Mouse (Mus musculus): Measurements from ENCODE around the gene Mgarp. TPM values are rescaled to one million over a fixed set of nuclear protein-coding genes. Genes with fewer than 3 reads are reported as not detected.
"Not testable (repeated sequence)": the region's sequence is repeated elsewhere in the genome, so short reads cannot be mapped to it uniquely, and the experiment has no call there.

Mgarp gene
- polyA plus RNA-seq, 1 experiment, result 0.70 TPM

DNA sequence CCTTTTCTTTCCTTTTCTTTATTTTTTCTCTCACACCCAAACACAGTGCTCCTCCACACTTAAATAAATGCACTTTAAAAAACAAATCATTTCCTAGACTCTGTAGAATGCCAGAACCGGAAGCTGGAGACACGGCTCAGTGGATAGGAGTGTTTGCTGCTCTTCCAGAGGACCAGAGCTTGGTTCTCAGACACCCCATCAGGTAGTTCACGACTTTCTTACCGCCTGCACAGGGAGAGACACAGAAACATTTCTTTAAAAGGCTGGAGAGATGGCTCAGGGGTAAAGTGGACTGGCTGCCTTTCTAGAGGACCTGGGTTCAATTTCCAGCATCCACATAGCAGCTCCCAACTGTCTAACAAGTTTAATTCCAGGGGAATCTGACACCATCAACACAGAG lies 3.0 kb upstream of the Mgarp start:
- TF ChIP-seq POLR2A (IDR thresholded peaks at IDR 0.05; ENCODE audit: low read depth, low read length) (no peak), CTCF (IDR thresholded peaks at IDR 0.05; ENCODE audit: borderline replicate concordance, insufficient read depth, low read length) (no peak)
- H3K27ac ChIP-seq (ENCODE audit: insufficient read depth, low read length), result no peak overlapping the region
- H3K4me1 ChIP-seq (ENCODE audit: control insufficient read depth, insufficient read depth, low read length), result no peaks in the 10 kb centered on the region
- H3K4me3 ChIP-seq (ENCODE audit: insufficient read depth, low read length), result no peak overlapping the region

DNA sequence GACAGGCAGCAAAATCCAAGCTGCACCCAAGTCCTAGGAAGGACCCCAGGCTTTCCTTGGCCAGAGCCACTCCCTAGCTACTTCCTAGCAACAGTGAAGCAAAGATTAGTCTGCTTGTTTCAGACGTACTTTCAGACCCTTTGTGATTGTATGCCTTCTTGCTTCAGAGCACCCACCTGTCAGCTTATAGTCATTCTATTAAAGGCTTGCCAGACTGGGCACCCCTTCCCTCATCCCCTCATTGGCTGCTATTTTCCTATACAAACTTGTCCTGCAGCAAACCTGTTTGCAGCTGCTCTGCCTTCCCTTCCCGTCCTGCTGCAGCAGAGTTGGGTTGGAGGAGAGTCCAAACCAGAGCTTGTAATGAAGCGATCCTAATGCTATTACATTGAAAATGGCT lies 2.1 kb upstream of the Mgarp start:
- TF ChIP-seq POLR2A (IDR thresholded peaks at IDR 0.05; ENCODE audit: low read depth, low read length) (no peak), CTCF (IDR thresholded peaks at IDR 0.05; ENCODE audit: borderline replicate concordance, insufficient read depth, low read length) (no peak)
- H3K27ac ChIP-seq (ENCODE audit: insufficient read depth, low read length), result no peak overlapping the region
- no peaks in the 10 kb centered on the region for H3K4me1 ChIP-seq (ENCODE audit: control insufficient read depth, insufficient read depth, low read length)
- no peak overlapping the region for H3K4me3 ChIP-seq (ENCODE audit: insufficient read depth, low read length)

DNA sequence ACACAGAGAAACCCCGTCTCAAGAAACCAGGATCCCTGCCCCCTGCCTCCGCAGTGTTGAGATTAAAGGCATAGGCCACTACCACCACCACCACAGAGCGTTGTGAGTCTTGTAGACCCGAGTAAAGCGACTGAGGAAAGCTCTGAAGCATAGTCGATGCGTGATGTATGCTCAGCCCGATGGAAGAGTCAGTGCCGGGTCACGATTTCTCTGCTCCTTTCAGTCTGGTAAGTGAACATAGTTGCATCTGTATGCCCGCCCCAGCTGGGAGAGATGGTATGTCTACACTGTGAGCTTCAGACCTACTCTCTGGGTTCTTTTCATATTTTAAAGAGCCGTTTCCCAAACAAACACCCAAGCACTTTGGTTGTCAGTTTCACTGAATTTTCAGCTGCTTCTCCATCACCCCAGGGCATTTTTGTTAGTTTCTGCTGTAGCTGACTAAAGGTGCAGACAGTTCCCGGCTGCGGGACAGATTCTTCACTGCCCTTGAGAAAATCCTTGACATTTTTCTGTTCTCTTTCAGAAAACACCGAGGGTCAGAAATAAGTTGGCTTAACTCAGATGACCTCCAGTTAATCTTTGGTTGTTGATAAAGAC lies 1.3 kb upstream of the Mgarp start:
- TF ChIP-seq CTCF (IDR thresholded peaks at IDR 0.05; ENCODE audit: borderline replicate concordance, insufficient read depth, low read length) (no peak), POLR2A (IDR thresholded peaks at IDR 0.05; ENCODE audit: low read depth, low read length) (no peak)
- H3K4me3 ChIP-seq (ENCODE audit: insufficient read depth, low read length), result no peak overlapping the region
- no peaks in the 10 kb centered on the region for H3K4me1 ChIP-seq (ENCODE audit: control insufficient read depth, insufficient read depth, low read length)
- no peak overlapping the region for H3K27ac ChIP-seq (ENCODE audit: insufficient read depth, low read length)

DNA sequence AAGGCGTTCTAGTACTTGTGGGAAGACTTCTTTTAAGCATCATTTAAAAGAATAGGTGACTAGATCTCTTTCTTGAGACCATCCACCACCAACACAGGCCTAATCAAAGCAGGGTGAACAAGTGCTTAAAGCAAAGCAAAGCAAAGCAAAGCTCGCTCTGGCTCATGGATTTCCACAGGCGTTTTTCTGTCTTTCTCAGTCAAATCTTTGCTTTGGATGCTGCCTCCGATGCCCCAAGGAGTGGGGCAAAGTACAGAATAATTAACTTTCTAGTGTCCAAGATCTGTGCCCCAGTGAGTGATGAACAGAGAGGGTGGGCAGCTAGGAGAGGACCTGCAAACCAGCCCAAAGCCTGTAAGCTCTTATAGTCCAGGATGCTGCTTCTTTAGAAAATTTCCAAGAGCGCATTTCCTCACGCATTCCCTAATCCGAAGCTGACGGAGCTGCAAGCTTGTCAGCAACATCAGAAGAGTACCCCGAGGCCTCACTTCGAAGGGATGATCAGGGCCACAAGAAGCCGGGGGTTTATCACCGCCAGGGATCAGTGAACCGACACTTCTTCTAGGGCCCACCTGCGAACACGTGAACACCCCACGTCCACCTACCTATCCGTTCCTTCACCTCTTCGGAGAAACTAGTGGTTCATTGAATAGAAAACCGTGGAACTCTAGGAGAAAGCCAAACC lies 935 bp downstream of the Mgarp start:
- Histone ChIP-seq H3K4me1 (ENCODE audit: control insufficient read depth, insufficient read depth, low read length) (no peaks in the 10 kb centered on the region), H3K4me3 (ENCODE audit: insufficient read depth, low read length) (no peak overlapping the region), H3K27ac (ENCODE audit: insufficient read depth, low read length) (no peak overlapping the region)
- no peak for TF ChIP-seq CTCF (IDR thresholded peaks at IDR 0.05; ENCODE audit: borderline replicate concordance, insufficient read depth, low read length)

DNA sequence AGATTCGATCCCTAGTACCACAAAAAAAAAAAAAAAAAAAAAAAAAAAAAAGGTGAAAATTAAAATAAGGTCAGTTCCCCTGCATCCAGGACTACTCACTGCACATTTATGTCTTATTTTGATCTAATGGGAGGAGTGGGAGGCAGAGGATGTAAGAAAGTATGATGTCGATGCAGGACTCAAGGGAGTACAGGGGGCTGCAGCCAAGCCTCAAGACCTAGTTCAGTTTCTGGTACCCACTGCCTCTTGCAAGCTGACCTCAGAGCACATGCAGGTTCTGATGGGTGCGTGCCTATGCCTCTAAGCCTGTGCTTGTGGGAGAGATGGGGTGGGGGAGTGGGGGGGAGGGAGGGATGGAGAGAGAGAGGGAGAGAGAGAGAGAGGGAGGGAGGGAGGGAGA lies 1.7 kb downstream of the Mgarp start:
- H3K27ac ChIP-seq (ENCODE audit: insufficient read depth, low read length), result no peak overlapping the region
- TF ChIP-seq POLR2A (IDR thresholded peaks at IDR 0.05; ENCODE audit: low read depth, low read length) (no peak), CTCF (IDR thresholded peaks at IDR 0.05; ENCODE audit: borderline replicate concordance, insufficient read depth, low read length) (no peak)
- no peak overlapping the region for H3K4me3 ChIP-seq (ENCODE audit: insufficient read depth, low read length)
- no peaks in the 10 kb centered on the region for H3K4me1 ChIP-seq (ENCODE audit: control insufficient read depth, insufficient read depth, low read length)

DNA sequence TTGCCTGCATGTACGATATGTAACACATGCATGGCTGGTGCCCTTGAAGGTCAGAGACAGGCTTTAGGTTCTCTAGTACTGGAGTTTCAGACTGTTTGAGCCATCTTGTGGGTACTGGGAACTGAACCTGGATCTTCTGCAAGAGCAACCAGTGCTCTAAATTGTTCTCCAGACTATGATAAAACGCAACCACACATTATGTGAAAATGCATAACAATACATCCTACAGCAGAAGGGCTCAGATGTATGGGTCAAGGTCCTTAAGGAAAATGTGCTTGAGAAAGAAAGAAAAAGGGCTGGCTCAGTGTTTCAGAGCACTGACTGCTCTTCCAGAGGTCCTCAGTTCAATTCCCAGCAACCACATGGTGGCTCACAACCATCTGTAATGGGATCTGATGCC lies 2.9 kb downstream of the Mgarp start:
- Histone ChIP-seq H3K4me3 (ENCODE audit: insufficient read depth, low read length) (no peak overlapping the region), H3K4me1 (ENCODE audit: control insufficient read depth, insufficient read depth, low read length) (no peaks in the 10 kb centered on the region), H3K27ac (ENCODE audit: insufficient read depth, low read length) (no peak overlapping the region)
- TF ChIP-seq POLR2A (IDR thresholded peaks at IDR 0.05; ENCODE audit: low read depth, low read length) (no peak), CTCF (IDR thresholded peaks at IDR 0.05; ENCODE audit: borderline replicate concordance, insufficient read depth, low read length) (no peak)

DNA sequence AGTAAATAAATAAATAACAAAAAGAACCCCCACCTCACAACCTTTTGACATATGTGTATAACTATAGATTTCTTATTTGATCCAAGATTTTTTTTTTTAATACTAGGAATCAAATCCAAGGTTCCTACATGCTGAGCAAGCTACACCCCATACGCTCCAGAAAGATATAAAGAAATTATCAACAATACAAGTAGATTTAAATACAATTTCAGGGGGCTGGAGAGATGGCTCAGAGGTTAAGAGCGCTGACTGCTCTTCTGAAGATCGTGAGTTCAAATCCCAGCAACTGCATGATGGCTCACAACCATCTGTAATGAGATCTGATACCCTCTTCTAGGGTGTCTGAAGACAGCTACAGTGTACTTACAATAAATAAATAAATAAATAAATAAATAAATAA lies 3.5 kb downstream of the Mgarp start:
- not testable (repeated sequence) for H3K4me1 ChIP-seq (ENCODE audit: control insufficient read depth, insufficient read depth, low read length); H3K4me3 ChIP-seq (ENCODE audit: insufficient read depth, low read length); H3K27ac ChIP-seq (ENCODE audit: insufficient read depth, low read length)

DNA sequence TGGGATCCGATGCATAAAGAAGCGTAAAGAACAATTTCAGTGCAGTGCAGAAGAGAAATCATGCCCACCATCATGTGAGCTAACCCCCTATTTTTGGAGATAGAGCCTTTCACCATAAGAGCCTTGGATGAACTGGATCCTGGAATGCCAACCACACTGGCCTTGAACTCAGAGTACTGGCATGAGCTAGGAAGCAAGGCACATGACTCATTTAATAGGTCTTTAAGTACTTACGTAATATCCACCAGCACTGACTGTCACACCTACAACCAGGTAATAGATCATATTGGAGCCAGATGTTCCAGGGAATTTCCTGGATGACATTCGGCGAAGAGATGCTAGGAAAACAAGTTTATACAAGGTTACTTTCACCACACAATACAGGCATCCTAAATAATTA lies 4.9 kb downstream of the Mgarp start:
- no peaks in the 10 kb centered on the region for H3K4me1 ChIP-seq (ENCODE audit: control insufficient read depth, insufficient read depth, low read length)
- H3K4me3 ChIP-seq (ENCODE audit: insufficient read depth, low read length), result no peak overlapping the region
- TF ChIP-seq CTCF (IDR thresholded peaks at IDR 0.05; ENCODE audit: borderline replicate concordance, insufficient read depth, low read length) (no peak), POLR2A (IDR thresholded peaks at IDR 0.05; ENCODE audit: low read depth, low read length) (no peak)
- no peak overlapping the region for H3K27ac ChIP-seq (ENCODE audit: insufficient read depth, low read length)

DNA sequence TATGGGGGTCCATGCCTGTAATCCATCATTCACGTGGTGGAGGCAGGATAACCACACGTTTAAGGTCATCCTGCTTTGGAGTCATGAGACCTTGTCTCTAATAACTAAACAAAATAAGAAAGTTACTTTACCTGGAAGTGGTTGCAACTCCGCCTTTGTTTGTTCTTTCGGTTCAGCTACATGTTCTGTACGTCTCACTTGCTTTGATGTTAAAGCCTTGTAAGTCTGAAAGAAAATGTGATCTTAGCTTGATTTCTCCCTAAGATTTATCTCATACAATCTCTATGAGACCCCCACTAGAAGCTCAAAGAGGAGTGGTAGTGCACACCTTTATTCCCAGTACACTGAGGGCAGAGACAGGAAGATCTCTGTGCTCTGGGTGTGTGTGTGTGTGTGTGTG lies 5.4 kb downstream of the Mgarp start:
- no peak overlapping the region for H3K27ac ChIP-seq (ENCODE audit: insufficient read depth, low read length)
- no peak overlapping the region for H3K4me3 ChIP-seq (ENCODE audit: insufficient read depth, low read length)
- no peaks in the 10 kb centered on the region for H3K4me1 ChIP-seq (ENCODE audit: control insufficient read depth, insufficient read depth, low read length)
- no peak for TF ChIP-seq CTCF (IDR thresholded peaks at IDR 0.05; ENCODE audit: borderline replicate concordance, insufficient read depth, low read length)
- TF ChIP-seq POLR2A (IDR thresholded peaks at IDR 0.05; ENCODE audit: low read depth, low read length), result no peak

DNA sequence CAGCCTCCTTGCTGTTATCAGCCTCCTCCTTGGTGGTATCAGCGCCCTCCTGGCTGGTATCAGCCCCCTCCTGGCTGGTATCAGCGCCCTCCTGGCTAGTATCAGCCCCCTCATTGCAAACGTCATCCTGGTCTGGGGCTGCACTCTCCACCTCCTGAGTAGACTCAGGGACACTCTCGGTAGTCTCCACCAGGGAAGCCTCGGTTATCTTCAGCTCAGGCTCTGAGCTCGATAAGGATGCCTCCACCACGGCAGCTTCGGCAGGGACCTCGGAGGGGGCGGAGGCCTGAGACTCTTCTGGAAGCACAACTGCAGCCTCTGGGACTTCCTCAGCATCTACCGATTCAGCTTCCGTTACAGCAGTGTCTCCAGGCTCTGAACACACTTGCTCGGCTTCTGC lies 7.6 kb downstream of the Mgarp start:
- no peak overlapping the region for H3K27ac ChIP-seq (ENCODE audit: insufficient read depth, low read length)
- no peak overlapping the region for H3K4me3 ChIP-seq (ENCODE audit: insufficient read depth, low read length)
- TF ChIP-seq CTCF (IDR thresholded peaks at IDR 0.05; ENCODE audit: borderline replicate concordance, insufficient read depth, low read length) (no peak), POLR2A (IDR thresholded peaks at IDR 0.05; ENCODE audit: low read depth, low read length) (no peak)
- H3K4me1 ChIP-seq (ENCODE audit: control insufficient read depth, insufficient read depth, low read length), result no peaks in the 10 kb centered on the region

All from embryonic fibroblast, embryonic 13.5 days (primary cell).